Mouse (Mus musculus): ENCODE measurements around the gene Gpr132. TPM values are rescaled to one million over a fixed set of nuclear protein-coding genes. Genes with fewer than 3 reads are reported as not detected.

Gpr132 gene
- total RNA-seq, 1 experiment from 2014 or later: 74.8 TPM

DNA sequence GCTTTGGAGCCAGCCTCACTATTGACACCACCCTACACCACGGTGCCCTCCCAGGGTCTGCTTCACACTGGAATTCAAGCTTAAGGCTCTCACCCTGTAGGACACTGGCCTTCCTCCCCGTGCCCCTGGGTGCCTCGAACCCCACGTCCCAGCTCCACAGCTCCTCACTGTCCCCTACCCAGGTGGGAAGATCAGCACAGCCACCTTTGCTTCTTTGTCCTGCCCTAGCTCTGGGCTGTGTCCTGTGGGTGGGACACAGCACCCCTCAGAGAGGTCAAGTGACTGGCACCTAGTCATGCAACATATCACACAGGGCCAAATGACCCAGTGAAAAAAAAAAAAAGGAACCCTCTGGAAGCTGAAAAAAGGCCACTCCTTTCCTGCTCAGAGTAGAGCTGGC lies 12.6 kb upstream of the Gpr132 start:
- ATAC-seq (replicated peaks; ENCODE audit: insufficient number of reproducible peaks, low FRiP score, low TSS enrichment, poor library complexity, severe bottlenecking): no peak

DNA sequence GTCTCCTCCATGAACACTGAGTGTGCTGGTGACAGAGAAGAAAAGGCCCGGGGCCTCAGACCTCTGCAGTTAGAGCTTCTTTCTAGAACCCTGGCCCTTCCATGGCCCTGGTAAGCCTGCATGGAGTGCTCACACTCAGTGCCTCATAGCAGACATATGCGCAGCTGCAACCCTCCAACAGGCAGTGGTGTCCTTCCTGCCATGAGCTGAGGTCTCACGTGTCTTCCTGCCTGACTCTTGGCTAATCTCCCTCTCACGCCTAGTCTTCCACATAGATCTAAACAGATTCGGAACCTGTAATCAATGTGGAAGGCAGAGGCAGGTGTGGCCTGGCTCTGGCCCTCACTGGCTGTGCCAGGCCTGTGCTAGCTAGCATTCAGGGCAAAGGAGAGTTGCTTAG lies 11.7 kb upstream of the Gpr132 start:
- ATAC-seq (replicated peaks; ENCODE audit: insufficient number of reproducible peaks, low FRiP score, low TSS enrichment, poor library complexity, severe bottlenecking): no peak

GRCm38 (mm10) chr12:112877607-112878020 lies 9.6 kb upstream of the Gpr132 start:
- ATAC-seq (replicated peaks; ENCODE audit: insufficient number of reproducible peaks, low FRiP score, low TSS enrichment, poor library complexity, severe bottlenecking): no peak

DNA sequence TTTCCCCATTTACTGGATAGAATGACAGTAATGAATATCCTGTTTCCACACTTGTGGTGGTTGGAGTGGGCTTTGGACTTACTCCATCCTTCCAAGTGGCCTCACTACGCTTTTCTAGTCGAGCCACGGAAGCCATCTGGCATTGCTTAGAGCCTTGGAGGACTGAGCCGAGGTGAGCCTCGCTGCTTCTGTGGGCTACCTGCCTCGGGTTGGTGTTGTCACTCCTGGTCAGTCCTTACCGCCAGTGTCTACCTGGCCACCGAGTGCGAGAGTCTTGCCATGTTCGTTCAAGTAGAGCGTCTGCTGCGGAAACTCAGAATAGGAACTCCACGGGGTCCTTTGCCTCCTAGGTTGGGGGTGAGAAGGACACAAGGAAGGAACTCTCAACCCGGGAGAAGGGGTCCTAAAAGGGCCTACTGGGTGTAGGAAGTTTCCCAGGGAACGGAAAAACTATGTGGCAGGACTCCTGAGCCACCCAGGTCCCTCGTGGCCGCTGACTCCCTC lies 9.1 kb upstream of the Gpr132 start:
- ATAC-seq (replicated peaks; ENCODE audit: insufficient number of reproducible peaks, low FRiP score, low TSS enrichment, poor library complexity, severe bottlenecking): no peak

- no peak for ATAC-seq (replicated peaks; ENCODE audit: insufficient number of reproducible peaks, low FRiP score, low TSS enrichment, poor library complexity, severe bottlenecking)
These were observed 8.5 kb upstream of the Gpr132 start for GRCm38 (mm10) chr12:112876332-112877072.

DNA sequence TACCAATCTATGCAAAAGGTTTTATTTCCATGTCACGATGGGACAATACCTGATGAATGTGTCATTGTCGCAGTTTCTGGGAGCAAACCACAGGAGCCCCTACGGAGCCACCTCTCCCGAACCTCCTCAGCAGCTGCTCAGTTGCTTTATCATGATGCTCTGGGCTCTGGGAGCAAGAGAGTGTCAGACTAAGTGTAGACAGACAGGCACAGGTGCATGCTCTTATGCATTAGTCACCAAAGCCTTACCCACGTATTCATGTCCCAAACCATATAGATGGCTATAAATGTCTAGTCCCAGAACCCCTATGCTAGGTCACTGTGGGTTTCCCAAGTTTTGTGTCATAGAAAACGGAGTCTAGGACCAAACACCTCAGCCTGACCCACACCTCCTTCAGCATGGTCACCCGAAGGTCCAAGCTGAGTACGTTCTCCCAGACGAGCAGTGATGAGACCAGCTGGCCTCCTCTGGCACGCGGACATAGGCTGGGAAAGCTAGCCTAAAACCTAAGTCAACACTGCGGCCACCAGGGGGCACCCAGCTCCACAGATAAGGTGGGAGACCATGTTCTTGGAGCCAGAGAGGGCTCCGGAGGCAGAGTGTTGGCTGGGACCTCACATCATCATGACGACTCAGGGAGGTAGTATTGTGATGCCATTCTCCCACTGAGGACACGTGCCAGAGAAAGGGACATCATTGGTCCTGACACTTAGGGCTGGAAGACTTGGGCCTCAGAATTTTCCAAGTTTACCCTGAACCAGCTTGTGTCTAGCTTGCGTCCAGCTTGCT lies 7.4 kb upstream of the Gpr132 start:
- ATAC-seq (replicated peaks; ENCODE audit: insufficient number of reproducible peaks, low FRiP score, low TSS enrichment, poor library complexity, severe bottlenecking): peak; percentile 48

GRCm38 (mm10) chr12:112874199-112874598 lies 6.2 kb upstream of the Gpr132 start:
- ATAC-seq (replicated peaks; ENCODE audit: insufficient number of reproducible peaks, low FRiP score, low TSS enrichment, poor library complexity, severe bottlenecking): no peak

GRCm38 (mm10) chr12:112873452-112874190 lies 5.6 kb upstream of the Gpr132 start:
- ATAC-seq (replicated peaks; ENCODE audit: insufficient number of reproducible peaks, low FRiP score, low TSS enrichment, poor library complexity, severe bottlenecking): peak; percentile 60

- no peak for ATAC-seq (replicated peaks; ENCODE audit: insufficient number of reproducible peaks, low FRiP score, low TSS enrichment, poor library complexity, severe bottlenecking)
These were observed 5.0 kb upstream of the Gpr132 start for GRCm38 (mm10) chr12:112872991-112873390.

GRCm38 (mm10) chr12:112871272-112871671 lies 3.2 kb upstream of the Gpr132 start:
- no peak for ATAC-seq (replicated peaks; ENCODE audit: insufficient number of reproducible peaks, low FRiP score, low TSS enrichment, poor library complexity, severe bottlenecking)

DNA sequence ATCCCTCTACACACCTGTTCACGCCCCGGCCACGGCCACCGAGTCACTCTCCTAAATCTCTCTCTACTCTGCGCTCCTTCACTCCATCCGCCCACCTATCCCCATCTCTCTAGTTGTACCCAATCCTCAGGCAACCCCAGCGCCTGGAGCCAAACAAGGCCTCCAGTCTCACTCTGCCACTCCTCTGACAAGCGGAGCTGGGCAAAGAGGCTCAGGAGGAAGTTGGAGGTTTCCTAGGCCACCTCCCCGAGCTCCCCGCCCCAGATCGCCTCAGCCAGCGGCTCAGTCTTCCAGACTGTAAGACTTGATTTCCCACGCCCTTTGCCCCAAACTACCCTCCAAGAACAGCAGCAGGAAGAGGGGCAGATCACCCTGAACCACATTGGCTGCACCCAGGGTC lies 2.7 kb upstream of the Gpr132 start:
- ATAC-seq (replicated peaks; ENCODE audit: insufficient number of reproducible peaks, low FRiP score, low TSS enrichment, poor library complexity, severe bottlenecking): peak; percentile 58

GRCm38 (mm10) chr12:112869783-112870204 lies 1.8 kb upstream of the Gpr132 start:
- ATAC-seq (replicated peaks; ENCODE audit: insufficient number of reproducible peaks, low FRiP score, low TSS enrichment, poor library complexity, severe bottlenecking): no peak

DNA sequence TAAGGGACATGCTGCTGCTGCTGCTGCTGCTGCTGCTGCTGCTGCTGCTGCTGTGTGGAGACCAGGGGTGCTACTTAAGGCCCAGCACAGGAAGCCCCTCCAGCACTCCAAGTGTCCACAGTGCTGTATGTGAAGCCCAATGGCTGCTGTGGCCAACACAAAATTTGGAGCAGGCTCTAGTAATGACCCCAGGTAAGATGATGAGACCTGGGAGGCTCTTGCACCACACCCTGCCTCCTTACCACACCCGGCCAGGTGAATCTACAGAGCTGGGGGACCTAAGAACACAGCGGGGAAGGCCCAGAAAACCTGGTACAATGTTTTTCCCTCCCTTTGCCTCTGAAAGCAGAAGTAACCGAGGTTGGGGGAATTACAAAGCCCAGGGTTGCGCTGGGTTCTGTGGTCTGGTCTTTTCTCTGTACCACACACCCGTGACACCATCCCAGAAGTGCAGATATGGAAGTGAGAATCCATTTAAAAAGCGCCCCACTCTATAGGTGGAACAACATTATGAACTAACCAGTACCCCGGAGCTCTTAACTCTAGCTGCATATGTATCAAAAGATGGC lies 838 bp downstream of the Gpr132 start:
- ATAC-seq (replicated peaks; ENCODE audit: insufficient number of reproducible peaks, low FRiP score, low TSS enrichment, poor library complexity, severe bottlenecking): peak; percentile 52

DNA sequence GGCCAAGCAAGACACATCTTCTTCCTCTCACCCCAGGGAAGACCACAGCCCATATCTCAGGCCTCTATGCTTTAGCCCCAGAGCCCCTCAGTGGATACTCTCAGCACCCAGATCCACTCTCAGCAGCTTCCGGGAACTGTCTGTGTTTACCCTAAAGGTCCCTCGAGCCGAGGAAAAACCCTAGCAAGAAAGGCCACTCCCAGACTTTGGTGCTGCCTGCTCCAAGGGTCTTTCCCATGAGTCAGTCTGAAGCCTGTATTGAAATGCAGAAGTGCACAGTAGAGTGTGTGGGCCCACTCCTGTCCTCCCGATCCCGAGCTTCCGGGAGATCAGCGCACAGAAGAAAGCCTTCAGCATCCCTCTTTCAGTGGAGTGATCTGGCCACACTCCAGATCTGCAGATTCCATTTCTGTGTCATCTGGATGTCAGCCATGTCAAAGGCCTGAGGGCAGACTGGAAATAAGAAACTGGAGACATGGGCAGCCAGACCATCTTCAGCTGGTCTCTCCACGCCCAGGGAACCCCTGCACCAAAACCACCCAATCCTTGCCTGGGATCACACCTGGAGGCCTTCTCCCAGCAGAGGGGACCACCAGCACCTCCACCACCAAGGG lies 1.5 kb downstream of the Gpr132 start:
- no peak for ATAC-seq (replicated peaks; ENCODE audit: insufficient number of reproducible peaks, low FRiP score, low TSS enrichment, poor library complexity, severe bottlenecking)

- peak; percentile 64 for ATAC-seq (replicated peaks; ENCODE audit: insufficient number of reproducible peaks, low FRiP score, low TSS enrichment, poor library complexity, severe bottlenecking)
These were observed 3.2 kb downstream of the Gpr132 start for GRCm38 (mm10) chr12:112864804-112865203.

DNA sequence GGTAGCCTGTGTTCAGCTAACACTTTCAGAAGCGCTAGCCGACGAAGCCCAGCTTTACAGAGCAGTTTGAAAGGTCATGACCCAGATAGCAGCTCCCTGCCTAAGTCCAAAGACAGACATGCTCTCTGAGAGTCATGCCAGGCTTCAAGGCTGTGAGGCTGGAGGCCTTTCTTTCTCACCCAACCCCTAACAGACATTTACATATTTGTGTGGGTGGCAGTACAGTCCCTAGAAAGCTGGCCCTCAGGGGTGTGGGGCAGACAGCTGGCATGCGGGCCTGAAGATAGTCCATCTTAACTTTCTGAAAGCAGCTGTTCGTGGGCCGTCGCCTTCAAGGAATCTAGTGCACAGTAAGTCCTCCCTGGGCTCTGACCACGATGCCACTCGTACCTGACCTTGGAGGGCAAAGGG lies 6.1 kb downstream of the Gpr132 start:
- ATAC-seq (replicated peaks; ENCODE audit: insufficient number of reproducible peaks, low FRiP score, low TSS enrichment, poor library complexity, severe bottlenecking): no peak

DNA sequence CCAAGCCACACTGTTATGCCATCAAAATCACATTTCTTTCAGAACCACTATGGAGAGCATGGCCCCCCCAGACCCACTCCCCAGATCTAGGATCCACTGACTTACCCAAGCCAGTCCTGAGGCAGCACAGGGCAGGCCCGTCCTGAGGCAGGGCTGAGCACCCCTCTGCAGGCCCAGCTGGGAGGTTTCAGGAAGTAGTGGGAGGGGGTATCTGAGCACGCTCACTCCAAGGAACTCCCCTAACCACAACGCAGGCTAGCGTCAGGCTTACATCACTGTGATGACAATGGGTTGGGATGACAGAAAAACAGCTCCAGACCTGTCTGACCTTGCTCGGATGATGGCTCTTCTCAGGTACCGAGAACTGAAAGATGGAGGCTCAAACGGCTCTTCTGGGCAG lies 7.3 kb downstream of the Gpr132 start:
- peak; percentile 75 for ATAC-seq (replicated peaks; ENCODE audit: insufficient number of reproducible peaks, low FRiP score, low TSS enrichment, poor library complexity, severe bottlenecking)

DNA sequence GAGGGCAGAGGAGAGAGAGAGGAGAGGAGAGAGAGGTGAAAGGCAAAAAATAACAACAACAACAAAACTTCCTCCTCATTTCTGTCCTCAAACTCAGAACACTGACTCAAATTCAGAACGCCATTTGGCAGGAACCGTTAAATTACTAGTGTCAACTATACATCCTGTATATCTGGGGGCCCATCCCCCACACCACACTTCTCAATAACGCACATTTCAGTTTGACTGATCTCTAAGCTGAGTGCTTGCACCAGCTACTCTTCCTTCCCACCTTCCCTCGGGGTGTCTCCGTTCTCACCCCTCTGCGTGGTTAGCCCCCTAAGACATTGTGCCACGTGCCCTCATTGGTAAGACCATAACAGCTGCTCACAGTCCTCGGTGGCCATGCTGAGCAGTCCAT lies 8.1 kb downstream of the Gpr132 start:
- ATAC-seq (replicated peaks; ENCODE audit: insufficient number of reproducible peaks, low FRiP score, low TSS enrichment, poor library complexity, severe bottlenecking): 0 out of 2 replicates have a peak, but pooled peaks have one; percentile 7
